Mouse (Mus musculus): Measurements from ENCODE around the gene Pou3f1. TPM values are rescaled to one million over a fixed set of nuclear protein-coding genes. Genes with fewer than 3 reads are reported as not detected.
A peak's percentile ranks its signal among the peaks of the same experiment; 100 is the strongest.

Gene Pou3f1
- 12.3 and 14.4 TPM in 2 replicates for polyA plus RNA-seq (2015; fragmentation: Nextera tagmentation; extraction: Ambion mirVana)

GRCm38 (mm10) chr4:124656518-124656853 is at the start of gene Pou3f1:
Pou3f1 (plus strand) TSS chr4:124656807.
- peak; percentile 29 for ATAC-seq
- Histone ChIP-seq H3K4me2 (ENCODE audit: low read length) (peak within 1 kb of the TSS; percentile 89), H3K27ac (ENCODE audit: low read length) (peak within 1 kb of the TSS; percentile 64), H3K9me3 (replicated peaks; ENCODE audit: control insufficient read depth, low read length, poor library complexity, severe bottlenecking) (no peaks in the 10 kb centered on the region), H3K27me3 (ENCODE audit: control insufficient read depth, insufficient read depth, low read depth, low read length) (peaks cover 25% of the 10 kb centered on the region), H3K4me3 (ENCODE audit: low read depth, low read length) (peak within 1 kb of the TSS; percentile 49), H3K4me1 (ENCODE audit: control insufficient read depth, insufficient read depth, low read length) (peaks cover 21% of the 10 kb centered on the region), H3K9ac (ENCODE audit: low read depth, low read length) (peak within 1 kb of the TSS; percentile 68), H3K36me3 (ENCODE audit: control insufficient read depth, insufficient read depth, low read length) (no peaks in the 10 kb centered on the region)
- under 1% methylated on average over 15 of the region's 15 CpGs for WGBS

DNA sequence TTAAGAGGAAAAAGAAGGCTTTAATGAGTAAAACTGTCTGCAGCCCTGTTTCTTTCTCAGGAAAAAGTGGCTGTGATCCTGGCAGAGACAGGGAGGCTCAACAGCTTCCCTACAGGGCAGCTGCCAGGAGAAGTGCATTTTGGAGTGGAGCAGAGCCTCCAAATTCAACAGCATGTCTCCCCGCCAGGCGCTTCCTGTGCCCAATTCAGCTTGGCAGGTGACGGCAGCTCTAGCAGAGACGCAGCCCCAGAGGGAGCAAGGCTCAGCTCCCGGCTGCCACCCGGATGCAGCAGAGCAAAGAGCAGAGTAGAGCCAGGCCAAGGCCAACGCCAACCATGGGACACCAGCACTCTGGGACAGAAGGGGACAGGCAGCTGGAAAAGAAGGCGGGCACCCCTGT is 49.4 kb upstream of the Pou3f1 start:
- Histone ChIP-seq H3K9ac (ENCODE audit: low read depth, low read length) (no peak overlapping the region), H3K9me3 (replicated peaks; ENCODE audit: control insufficient read depth, low read length, poor library complexity, severe bottlenecking) (no peaks in the 10 kb centered on the region), H3K4me2 (ENCODE audit: low read length) (no peak overlapping the region), H3K27me3 (ENCODE audit: control insufficient read depth, insufficient read depth, low read depth, low read length) (no peaks in the 10 kb centered on the region), H3K4me1 (ENCODE audit: control insufficient read depth, insufficient read depth, low read length) (no peaks in the 10 kb centered on the region), H3K36me3 (ENCODE audit: control insufficient read depth, insufficient read depth, low read length) (no peaks in the 10 kb centered on the region), H3K4me3 (ENCODE audit: low read depth, low read length) (no peak overlapping the region), H3K27ac (ENCODE audit: low read length) (no peak overlapping the region)
- 72% methylated on average over 8 of the region's 8 CpGs for WGBS
- ATAC-seq: no peak

- Histone ChIP-seq H3K4me1 (ENCODE audit: control insufficient read depth, insufficient read depth, low read length) (peaks cover 2% of the 10 kb centered on the region; the same call in 1 of the 2 replicates), H3K9ac (ENCODE audit: low read depth, low read length) (no peak overlapping the region), H3K4me3 (ENCODE audit: low read depth, low read length) (no peak overlapping the region), H3K36me3 (ENCODE audit: control insufficient read depth, insufficient read depth, low read length) (no peaks in the 10 kb centered on the region), H3K9me3 (replicated peaks; ENCODE audit: control insufficient read depth, low read length, poor library complexity, severe bottlenecking) (no peaks in the 10 kb centered on the region), H3K27me3 (ENCODE audit: control insufficient read depth, insufficient read depth, low read depth, low read length) (no peaks in the 10 kb centered on the region), H3K4me2 (ENCODE audit: low read length) (no peak overlapping the region), H3K27ac (ENCODE audit: low read length) (no peak overlapping the region)
- 71% methylated on average over 2 of the region's 2 CpGs for WGBS
- no peak for ATAC-seq
These were observed 46.5 kb upstream of the Pou3f1 start for GRCm38 (mm10) chr4:124610066-124610465.

- peaks cover 5% of the 10 kb centered on the region; the same call in 1 of the 2 replicates for H3K4me1 ChIP-seq (ENCODE audit: control insufficient read depth, insufficient read depth, low read length)
- no peak within 1 kb of the TSS for H3K9ac ChIP-seq (ENCODE audit: low read depth, low read length)
- no peak within 1 kb of the TSS for H3K27ac ChIP-seq (ENCODE audit: low read length)
- H3K9me3 ChIP-seq (replicated peaks; ENCODE audit: control insufficient read depth, low read length, poor library complexity, severe bottlenecking): no peaks in the 10 kb centered on the region
- no peak for ATAC-seq
- no peak within 1 kb of the TSS for H3K4me3 ChIP-seq (ENCODE audit: low read depth, low read length)
- H3K4me2 ChIP-seq (ENCODE audit: low read length): no peak within 1 kb of the TSS
- H3K27me3 ChIP-seq (ENCODE audit: control insufficient read depth, insufficient read depth, low read depth, low read length): no peaks in the 10 kb centered on the region
- H3K36me3 ChIP-seq (ENCODE audit: control insufficient read depth, insufficient read depth, low read length): no peaks in the 10 kb centered on the region
- 80% methylated on average over 2 of the region's 2 CpGs for WGBS
These were observed 45.9 kb upstream of the Pou3f1 start, which contains the start of gene 3100002H09Rik for GRCm38 (mm10) chr4:124610703-124611102. 3100002H09Rik (minus strand) TSS chr4:124610803.

GRCm38 (mm10) chr4:124611768-124612167 is 44.8 kb upstream of the Pou3f1 start:
- Histone ChIP-seq H3K4me2 (ENCODE audit: low read length) (no peak overlapping the region), H3K27me3 (ENCODE audit: control insufficient read depth, insufficient read depth, low read depth, low read length) (no peaks in the 10 kb centered on the region), H3K36me3 (ENCODE audit: control insufficient read depth, insufficient read depth, low read length) (no peaks in the 10 kb centered on the region), H3K27ac (ENCODE audit: low read length) (no peak overlapping the region), H3K4me3 (ENCODE audit: low read depth, low read length) (no peak overlapping the region), H3K4me1 (ENCODE audit: control insufficient read depth, insufficient read depth, low read length) (peaks cover 10% of the 10 kb centered on the region), H3K9me3 (replicated peaks; ENCODE audit: control insufficient read depth, low read length, poor library complexity, severe bottlenecking) (no peaks in the 10 kb centered on the region), H3K9ac (ENCODE audit: low read depth, low read length) (no peak overlapping the region)
- 82% methylated on average over 4 of the region's 4 CpGs for WGBS
- no peak for ATAC-seq

DNA sequence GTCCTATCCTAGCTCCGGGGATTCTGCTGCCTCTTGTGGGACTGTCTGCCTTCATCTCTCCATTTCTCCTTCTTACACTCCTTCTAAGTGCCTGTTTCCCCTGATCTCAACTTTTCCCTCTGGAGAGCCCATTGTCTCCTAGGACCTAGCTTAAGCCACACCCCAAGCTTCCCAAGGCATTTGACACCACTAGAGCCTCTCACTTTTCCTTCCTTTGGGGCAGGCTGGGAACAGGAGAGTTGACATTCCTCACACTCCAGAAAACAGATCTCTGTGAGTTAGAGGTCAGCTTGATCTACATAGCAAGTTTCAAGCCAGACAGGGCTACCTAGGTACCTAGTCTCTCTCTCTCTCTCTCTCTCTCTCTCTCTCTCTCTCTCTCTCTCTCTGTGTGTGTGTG is 42.4 kb upstream of the Pou3f1 start:
- H3K4me1 ChIP-seq (ENCODE audit: control insufficient read depth, insufficient read depth, low read length): peaks cover 20% of the 10 kb centered on the region
- no peak overlapping the region for H3K27ac ChIP-seq (ENCODE audit: low read length)
- no peak overlapping the region for H3K4me3 ChIP-seq (ENCODE audit: low read depth, low read length)
- H3K9me3 ChIP-seq (replicated peaks; ENCODE audit: control insufficient read depth, low read length, poor library complexity, severe bottlenecking): no peaks in the 10 kb centered on the region
- H3K36me3 ChIP-seq (ENCODE audit: control insufficient read depth, insufficient read depth, low read length): no peaks in the 10 kb centered on the region
- H3K9ac ChIP-seq (ENCODE audit: low read depth, low read length): no peak overlapping the region
- H3K4me2 ChIP-seq (ENCODE audit: low read length): no peak overlapping the region
- 0% methylated on average over 1 of the region's 1 CpGs for WGBS
- H3K27me3 ChIP-seq (ENCODE audit: control insufficient read depth, insufficient read depth, low read depth, low read length): no peaks in the 10 kb centered on the region
- no peak for ATAC-seq

GRCm38 (mm10) chr4:124615406-124615960 is 41.1 kb upstream of the Pou3f1 start:
- Histone ChIP-seq H3K4me2 (ENCODE audit: low read length) (no peak overlapping the region), H3K9me3 (replicated peaks; ENCODE audit: control insufficient read depth, low read length, poor library complexity, severe bottlenecking) (no peaks in the 10 kb centered on the region), H3K4me1 (ENCODE audit: control insufficient read depth, insufficient read depth, low read length) (peaks cover 20% of the 10 kb centered on the region), H3K9ac (ENCODE audit: low read depth, low read length) (no peak overlapping the region), H3K4me3 (ENCODE audit: low read depth, low read length) (no peak overlapping the region), H3K27ac (ENCODE audit: low read length) (peak overlapping the region; percentile 66; the same call in 1 of the 2 replicates), H3K27me3 (ENCODE audit: control insufficient read depth, insufficient read depth, low read depth, low read length) (no peaks in the 10 kb centered on the region), H3K36me3 (ENCODE audit: control insufficient read depth, insufficient read depth, low read length) (no peaks in the 10 kb centered on the region)
- WGBS: 30% methylated on average over 14 of the region's 14 CpGs
- ATAC-seq: no peak

- H3K9me3 ChIP-seq (replicated peaks; ENCODE audit: control insufficient read depth, low read length, poor library complexity, severe bottlenecking): no peaks in the 10 kb centered on the region
- H3K36me3 ChIP-seq (ENCODE audit: control insufficient read depth, insufficient read depth, low read length): no peaks in the 10 kb centered on the region
- H3K4me1 ChIP-seq (ENCODE audit: control insufficient read depth, insufficient read depth, low read length): peaks cover 20% of the 10 kb centered on the region
- no peak overlapping the region for H3K9ac ChIP-seq (ENCODE audit: low read depth, low read length)
- no peak overlapping the region for H3K4me2 ChIP-seq (ENCODE audit: low read length)
- 38% methylated on average over 9 of the region's 9 CpGs for WGBS
- H3K27me3 ChIP-seq (ENCODE audit: control insufficient read depth, insufficient read depth, low read depth, low read length): no peaks in the 10 kb centered on the region
- ATAC-seq: no peak
- H3K4me3 ChIP-seq (ENCODE audit: low read depth, low read length): no peak overlapping the region
- peak overlapping the region; percentile 60 for H3K27ac ChIP-seq (ENCODE audit: low read length)
These were observed 40.6 kb upstream of the Pou3f1 start for GRCm38 (mm10) chr4:124615986-124616385.

DNA sequence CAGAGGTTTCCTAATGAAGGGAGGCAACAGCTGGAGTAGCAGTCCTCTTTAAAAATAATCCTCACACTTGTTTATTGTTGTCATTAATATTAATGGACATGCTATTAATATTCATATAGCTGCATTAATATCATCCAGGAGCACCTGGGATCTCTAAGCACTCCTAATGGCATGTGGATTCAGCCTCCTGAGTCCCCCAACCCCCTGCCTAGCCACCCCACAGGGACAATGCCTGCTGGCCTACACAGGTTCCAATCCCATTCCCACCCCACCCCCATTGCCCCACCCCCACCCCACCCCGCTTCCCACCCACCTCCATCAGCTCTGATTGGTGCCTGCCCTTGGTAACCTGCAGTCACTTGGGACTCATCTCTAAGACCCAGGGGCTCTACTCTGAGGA is 40.0 kb upstream of the Pou3f1 start:
- no peaks in the 10 kb centered on the region for H3K36me3 ChIP-seq (ENCODE audit: control insufficient read depth, insufficient read depth, low read length)
- H3K27ac ChIP-seq (ENCODE audit: low read length): peak overlapping the region; percentile 60; the same call in 1 of the 2 replicates
- no peak overlapping the region for H3K4me2 ChIP-seq (ENCODE audit: low read length)
- no peak overlapping the region for H3K4me3 ChIP-seq (ENCODE audit: low read depth, low read length)
- peaks cover 23% of the 10 kb centered on the region for H3K4me1 ChIP-seq (ENCODE audit: control insufficient read depth, insufficient read depth, low read length)
- 44% methylated on average over 1 of the region's 1 CpGs for WGBS
- no peaks in the 10 kb centered on the region for H3K27me3 ChIP-seq (ENCODE audit: control insufficient read depth, insufficient read depth, low read depth, low read length)
- no peak for ATAC-seq
- H3K9me3 ChIP-seq (replicated peaks; ENCODE audit: control insufficient read depth, low read length, poor library complexity, severe bottlenecking): no peaks in the 10 kb centered on the region
- no peak overlapping the region for H3K9ac ChIP-seq (ENCODE audit: low read depth, low read length)

Measured in midbrain, embryonic 16.5 days (tissue).